Mouse (Mus musculus): Measurements from ENCODE around the gene Tnfaip8l1.

Gene Tnfaip8l1

DNA sequence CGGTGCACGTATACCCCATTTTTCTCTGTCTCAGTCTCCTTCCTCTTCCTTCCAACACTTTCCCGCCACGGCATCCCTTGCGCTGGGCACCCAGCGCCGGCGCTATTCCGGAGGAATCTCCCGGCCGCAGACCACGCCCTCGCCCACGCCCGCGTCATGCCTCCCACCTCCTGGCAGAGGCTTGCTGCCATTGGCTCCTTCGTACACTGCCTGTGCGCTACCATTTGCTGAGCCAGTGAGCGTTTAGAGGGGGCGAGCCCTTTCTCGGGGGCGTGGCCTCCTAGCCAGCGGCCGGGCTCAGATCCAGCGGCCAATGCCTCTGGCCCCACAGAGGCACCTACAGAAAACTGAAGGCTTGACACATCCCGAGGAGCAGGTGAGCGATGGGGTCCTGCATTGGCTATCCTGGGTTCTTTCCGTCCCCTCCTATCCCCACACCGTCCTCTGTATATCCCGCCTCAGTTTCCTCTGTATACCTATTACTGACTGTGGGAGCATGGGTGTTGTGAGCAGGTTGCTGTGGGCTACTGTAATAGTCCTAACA lies at the start of gene Tnfaip8l1:
Gene Tnfaip8l1 (plus strand): TSS at position 247 of the 544 bp plus-strand sequence.
- peak; percentile 91 for DNase-seq (ENCODE audit: low spot score in 2 of 2)

GRCm38 (mm10) chr17:56112743-56113142 lies 49.5 kb upstream of the Tnfaip8l1 start:
- no peak for DNase-seq (ENCODE audit: low spot score in 2 of 2)

- no peak for DNase-seq (ENCODE audit: low spot score in 2 of 2)
Observed at GRCm38 (mm10) chr17:56116193-56116592, 46.1 kb upstream of the Tnfaip8l1 start.

DNA sequence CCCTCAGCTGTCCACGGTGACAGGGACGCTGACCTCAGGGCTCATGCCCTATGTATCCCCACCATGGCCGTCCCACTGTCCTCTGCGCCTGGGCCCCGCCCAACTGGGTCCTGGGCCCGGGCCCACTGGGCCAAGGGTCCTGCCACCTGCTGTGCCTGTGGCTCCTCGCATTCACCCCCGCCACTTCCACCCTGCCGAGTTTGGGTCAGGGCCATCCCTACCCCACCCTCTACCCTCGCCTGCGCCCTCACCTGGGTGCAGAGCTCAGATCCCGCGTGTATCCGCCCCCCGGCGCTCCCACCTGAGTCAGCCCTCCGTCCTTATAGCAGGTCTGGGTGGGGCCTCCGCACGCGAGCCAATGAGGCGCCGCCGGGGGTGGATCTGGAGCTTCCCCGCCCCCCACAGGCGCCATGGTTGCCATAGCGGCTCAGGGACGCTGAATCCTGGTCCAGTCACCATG lies 45.0 kb upstream of the Tnfaip8l1 start, which contains the start of gene Plin5:
Gene Plin5 (minus strand): TSS at position 346 of the 460 bp plus-strand sequence.
- DNase-seq (ENCODE audit: low spot score in 2 of 2), result no peak

- DNase-seq (ENCODE audit: low spot score in 2 of 2), result no peak
Observed at GRCm38 (mm10) chr17:56119431-56119830, 42.8 kb upstream of the Tnfaip8l1 start.

DNA sequence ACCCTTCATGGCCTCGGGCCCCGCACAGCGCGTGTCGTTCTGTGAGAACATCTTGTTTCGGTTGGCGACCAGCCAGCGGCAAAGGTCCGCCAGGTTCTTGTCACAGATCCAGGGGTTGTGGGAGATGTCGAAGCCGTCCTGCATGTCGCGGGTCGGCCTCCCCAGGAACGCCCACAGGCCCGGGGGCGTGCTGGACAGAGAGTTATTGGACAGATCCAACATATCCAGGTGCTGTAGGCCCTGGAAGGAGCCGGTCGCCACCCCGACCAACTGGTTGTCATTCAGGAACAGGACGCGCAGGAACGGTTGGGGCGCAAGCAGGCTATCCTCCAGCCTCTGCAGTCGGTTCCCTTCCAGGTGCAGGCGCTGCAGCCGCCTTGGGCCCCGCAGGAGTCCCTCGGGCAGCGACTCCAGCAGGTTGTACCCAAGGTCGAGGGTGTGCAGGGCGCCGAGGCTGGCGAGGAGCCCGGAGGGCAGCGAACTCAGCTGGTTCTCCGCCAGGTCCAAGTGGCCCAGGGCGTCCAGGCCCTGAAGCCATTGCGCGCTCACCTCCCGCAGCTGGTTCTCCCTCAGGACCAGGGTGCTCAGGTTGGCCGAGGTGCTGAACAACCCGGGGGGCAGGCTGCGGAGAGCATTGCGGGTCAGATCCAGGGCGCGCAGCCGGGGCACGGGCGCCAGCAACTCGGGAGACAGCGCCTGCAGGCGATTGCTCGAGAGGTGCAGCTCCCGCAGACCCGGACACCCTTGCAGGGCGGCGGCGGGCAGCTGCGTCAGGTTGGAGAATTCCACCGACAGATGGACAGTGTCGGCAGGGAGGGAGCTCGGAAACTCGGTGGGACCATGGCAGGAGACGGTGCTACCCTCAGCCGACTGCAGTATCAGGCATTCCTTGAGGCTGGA lies 42.0 kb upstream of the Tnfaip8l1 start:
- DNase-seq (ENCODE audit: low spot score in 2 of 2), result no peak

- no peak for DNase-seq (ENCODE audit: low spot score in 2 of 2)
Observed at GRCm38 (mm10) chr17:56121826-56122225, 40.5 kb upstream of the Tnfaip8l1 start, which contains the start of gene Lrg1. Gene Lrg1 (minus strand): TSS chr17:56122001.

GRCm38 (mm10) chr17:56123161-56123560 lies 39.1 kb upstream of the Tnfaip8l1 start:
- DNase-seq (ENCODE audit: low spot score in 2 of 2), result no peak

DNA sequence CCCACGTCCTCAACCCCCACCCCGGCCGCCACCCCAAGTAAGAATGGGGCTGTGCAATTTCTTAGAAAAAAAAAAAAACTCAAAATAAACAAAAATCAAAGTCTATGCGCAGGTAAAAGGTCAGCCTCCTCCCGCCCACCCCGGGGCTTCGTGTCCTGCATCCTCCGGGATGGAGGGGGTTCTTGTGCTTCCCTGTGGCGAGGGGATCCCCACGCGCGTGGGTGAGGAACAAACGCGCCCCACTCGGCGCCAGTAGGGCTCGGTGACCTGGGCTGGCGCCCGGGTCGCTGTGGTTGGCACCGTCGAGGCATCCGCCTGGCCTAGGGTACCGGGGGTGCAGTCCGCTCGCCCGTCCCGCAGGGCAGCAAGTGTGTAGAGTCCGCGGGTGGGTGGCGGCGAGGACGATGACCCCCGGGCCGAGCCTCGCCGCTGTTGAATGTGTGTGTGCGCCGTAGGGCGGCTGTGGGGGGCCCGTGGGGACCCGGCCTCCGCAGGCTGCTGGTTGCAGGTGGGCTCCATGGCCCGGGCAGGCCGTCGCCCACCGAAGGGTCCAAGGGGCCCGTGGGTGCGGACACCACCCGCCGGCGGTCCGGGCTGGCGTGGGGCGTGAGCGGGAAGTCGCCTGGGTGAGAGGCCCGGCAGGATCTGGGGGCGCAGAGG lies 38.5 kb upstream of the Tnfaip8l1 start:
- DNase-seq (ENCODE audit: low spot score in 2 of 2), result no peak

DNA sequence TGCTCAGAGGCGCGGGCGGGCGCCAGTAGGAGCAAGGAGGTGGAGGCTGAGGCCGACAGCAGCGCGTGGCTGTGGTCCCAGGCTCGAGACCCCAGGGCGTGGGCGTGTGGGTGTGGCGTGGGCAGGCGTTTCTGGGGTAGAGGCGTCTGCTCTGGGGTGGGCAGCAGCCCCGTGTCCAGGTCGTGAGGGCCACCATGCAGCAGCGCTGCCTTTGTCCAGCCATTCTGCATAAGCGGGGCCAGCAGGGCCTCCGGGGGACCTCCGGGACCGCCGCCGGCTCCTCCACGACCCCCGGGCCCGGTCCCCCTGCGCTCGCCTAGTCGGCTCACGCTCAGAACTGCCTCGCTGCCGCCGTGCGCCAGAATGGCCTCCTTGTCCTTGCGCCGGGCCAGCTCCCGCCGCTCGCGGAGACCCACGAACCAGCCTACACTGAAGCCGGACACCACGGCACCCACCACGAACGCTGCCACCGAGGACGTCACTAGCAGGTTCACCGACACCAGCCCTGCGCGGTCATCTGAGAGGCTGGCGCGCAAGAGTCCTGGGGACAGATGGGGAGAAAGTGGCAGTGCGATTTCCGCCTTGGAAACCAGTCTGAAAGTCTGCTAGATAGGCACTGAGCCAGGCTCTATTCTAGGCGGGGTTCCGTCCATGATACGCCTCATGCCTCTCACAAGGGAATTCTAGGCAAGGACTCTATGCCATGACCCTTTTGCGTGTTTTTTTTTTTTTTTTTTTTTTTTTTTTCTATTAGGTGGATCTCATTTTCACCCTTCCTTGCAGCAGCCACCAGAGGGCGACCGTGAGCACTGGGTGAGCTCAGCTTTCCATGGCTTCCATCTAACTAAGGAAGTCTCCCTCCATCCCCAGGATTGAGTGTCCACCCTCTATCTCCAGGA lies 37.7 kb upstream of the Tnfaip8l1 start:
- no peak for DNase-seq (ENCODE audit: low spot score in 2 of 2)

DNA sequence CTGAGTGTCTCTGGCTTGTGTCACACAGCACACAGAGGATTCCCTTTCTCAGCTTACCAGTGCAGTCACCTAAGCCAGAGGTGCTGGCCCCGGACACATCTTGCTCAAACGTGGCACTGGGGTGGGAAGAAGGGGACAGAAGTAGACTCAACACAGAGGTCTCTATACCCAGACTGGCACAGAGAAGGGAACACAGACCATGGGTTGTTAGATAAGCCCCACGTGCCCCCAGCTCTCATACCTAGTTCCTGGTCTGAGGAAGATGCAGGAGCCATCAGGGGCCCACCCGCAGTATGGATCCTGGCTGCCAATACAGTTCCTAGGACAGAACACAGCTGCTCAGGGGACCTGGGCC lies 37.0 kb upstream of the Tnfaip8l1 start:
- no peak for DNase-seq (ENCODE audit: low spot score in 2 of 2)

DNA sequence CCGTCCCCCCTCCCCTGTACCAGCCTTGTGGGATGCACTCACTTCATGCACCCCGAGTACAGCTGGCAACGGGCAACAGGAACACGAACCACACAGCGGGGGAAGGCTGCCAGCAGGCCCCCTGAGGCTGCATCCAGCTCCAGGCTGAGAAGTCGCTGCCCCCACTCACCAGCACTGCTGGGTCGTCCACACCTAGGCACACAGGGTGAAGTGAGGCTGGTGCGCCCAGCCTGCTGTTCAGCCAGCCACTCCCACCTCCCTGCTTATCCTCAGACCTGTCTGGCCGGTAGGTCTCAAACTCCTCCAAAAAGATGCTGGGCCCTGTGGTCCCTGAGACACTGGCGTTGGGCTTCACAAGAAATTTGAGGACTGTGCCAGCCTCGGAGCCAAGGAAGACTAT lies 36.1 kb upstream of the Tnfaip8l1 start:
- no peak for DNase-seq (ENCODE audit: low spot score in 2 of 2)

DNA sequence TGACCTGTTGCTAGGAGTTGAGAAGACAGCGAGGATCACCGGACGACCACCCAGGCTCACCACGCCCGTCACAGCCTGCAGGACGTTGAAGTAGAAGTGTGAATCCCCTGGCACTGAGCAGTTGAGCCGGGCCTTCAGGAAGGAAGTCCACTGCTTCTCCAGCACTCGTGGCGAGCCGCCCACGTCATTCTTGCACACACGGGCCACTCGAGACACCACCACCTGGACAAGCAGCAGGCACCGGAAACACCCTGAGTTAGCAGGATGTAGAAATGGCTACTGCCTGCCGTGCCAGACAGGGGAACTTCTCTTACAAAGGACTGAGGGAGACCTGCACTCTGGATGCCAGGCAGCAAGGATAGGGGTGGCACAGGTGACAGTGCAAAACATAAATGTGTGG lies 34.0 kb upstream of the Tnfaip8l1 start:
- DNase-seq (ENCODE audit: low spot score in 2 of 2), result no peak

DNA sequence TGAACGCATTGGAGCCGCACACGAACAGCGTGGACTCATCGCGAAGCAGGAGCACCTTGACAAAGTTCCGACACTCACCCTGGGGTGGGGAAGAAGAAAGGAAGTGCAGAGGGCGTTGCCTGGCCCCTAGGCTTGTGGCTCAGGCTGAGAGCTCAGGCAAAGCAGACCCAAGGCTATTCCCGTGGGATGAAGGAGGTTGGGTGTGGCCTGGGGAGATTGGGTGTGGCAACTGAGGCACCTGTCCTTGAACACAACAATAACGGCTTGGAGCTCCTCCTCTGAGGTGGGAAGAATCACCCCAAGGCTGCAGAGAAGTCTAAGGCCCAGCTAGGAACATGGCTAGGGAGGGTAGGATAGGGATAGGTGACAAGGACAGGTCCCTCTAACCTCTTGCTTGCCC lies 31.1 kb upstream of the Tnfaip8l1 start:
- no peak for DNase-seq (ENCODE audit: low spot score in 2 of 2)

GRCm38 (mm10) chr17:56131814-56132213 lies 30.5 kb upstream of the Tnfaip8l1 start:
- DNase-seq (ENCODE audit: low spot score in 2 of 2), result peak; percentile 46 to 65

DNA sequence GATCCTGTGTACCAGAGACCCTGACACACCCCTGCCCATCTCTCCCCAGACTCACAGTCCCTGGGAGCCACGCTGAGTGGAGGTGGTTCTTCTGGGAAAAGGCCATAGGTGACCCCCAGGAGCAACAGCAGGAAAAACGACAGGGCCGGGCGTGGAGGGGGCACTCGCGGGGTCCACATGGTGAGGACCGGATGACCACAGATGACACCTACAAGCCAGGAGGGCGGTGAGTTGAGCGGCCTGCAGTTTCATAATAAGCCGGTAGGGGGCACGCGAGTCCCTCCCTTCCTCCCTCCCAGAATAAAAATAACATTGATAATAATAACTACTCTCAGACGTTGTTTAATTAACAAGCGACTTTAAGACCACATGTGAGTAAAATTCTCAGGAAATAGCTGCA lies 29.6 kb upstream of the Tnfaip8l1 start:
- DNase-seq (ENCODE audit: low spot score in 2 of 2), result peak; percentile 45 to 53

DNA sequence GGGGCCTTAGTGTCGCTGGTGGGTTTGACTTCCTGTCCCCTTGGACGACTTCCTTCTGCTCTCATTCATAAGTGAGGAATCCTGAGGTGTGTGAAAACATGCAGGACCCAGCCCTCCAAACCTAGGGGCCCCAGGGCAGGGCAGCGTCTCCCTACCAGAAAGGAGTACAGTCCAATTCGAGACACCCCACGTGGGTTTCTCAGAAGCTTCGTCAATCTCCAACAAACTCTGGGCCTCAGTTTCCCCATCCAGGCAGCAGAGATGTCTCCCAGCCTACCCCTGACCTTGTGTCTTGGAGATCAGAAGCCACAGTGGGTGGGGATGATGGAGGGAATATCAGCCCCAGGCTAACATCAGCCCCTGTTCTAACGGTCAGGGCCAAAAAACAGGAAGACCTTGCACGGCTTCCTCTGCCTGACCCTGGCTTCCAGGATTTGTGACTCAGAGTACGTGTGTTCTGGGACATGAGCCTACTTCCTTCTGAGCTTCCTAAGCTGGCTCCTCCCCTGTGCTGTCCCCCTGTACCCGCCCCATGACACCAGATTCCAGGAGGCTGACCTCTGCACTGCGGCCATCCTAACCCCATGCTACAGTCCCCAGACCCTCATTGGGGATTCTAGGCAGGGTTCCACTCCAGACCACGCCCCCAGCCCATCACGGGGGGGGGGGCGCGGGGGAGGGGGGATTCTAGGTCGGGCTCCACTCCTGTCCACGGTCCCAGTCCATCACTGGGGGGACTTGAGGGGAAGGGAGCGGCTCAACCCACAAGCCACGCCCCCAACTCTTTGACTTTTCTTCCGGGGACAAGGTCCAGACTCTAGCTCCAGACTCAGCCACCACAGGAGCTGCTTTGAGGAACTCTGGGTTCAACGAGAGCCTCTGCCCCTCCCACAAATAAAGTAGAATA lies 28.6 kb upstream of the Tnfaip8l1 start:
- DNase-seq (ENCODE audit: low spot score in 2 of 2), result peak in 1 of 2 experiments; percentile 51

DNA sequence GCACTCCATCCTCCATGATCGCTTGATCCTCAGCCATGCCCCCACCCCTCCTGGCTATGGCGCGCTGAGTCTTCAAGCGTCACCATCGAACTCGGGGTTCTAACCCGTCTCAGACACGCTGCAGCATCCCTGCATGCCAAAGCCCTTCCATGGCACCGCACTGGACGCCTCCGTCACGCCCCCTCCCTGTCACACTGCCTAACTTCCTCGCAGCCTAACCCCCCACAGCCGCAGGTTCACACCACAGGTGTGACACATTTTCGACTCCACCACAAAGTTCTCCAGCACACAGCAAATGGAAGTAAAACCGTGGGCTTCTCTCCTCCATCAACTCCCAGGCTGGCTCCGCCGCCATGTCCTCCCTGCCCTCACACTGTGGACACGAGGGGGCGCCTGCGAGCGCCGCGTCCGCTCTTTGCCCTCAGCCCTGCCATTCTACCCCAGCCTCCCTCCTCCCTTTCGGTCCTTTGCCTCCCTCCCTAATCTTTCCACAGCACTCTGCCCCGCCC lies 27.8 kb upstream of the Tnfaip8l1 start:
- DNase-seq (ENCODE audit: low spot score in 2 of 2), result peak; percentile 64 to 70

DNA sequence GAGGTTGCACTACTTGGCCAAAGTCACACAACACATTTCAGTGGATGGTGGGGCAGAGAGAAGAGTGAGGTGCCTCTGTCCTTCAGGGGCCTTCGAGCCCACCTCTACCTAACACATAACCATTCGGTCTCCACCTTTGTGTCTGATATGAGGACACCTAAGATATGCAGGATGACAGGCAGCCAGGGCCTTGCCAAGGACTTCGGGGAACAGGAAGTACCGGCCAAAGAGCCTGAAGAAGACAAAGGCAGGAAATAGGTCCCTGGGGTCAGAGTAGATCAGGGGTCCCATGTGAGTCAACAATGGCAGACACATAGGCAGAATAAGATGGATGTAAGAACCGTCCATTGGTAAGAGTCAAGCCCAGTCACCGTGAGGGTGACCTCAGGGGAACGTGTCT lies 25.7 kb upstream of the Tnfaip8l1 start:
- no peak for DNase-seq (ENCODE audit: low spot score in 2 of 2)
